Mouse (Mus musculus) kidney, embryonic 14.5 days (tissue): Measurements from ENCODE around the gene Il1rl2. TPM values are rescaled to one million over a fixed set of nuclear protein-coding genes. Genes with fewer than 3 reads are reported as not detected.

Source experiments
- ATAC-seq: fragments of 200-750 bp; cut with Nextera tagmentation; 2 replicates; pipeline ENCODE4 v1.8.0; 2017; ENCODE audit warnings: moderate number of reproducible peaks, mild to moderate bottlenecking, moderate TSS enrichment, moderate library complexity; ENCODE audit not compliant: low FRiP score, low TSS enrichment
- H3K27ac ChIP-seq: fragments of 300-500 bp; sonication (generic); 2 replicates; pipeline ENCODE4 v1.5.1; 2014; ENCODE audit warnings: low read depth, mild to moderate bottlenecking, low read length, moderate library complexity, mixed read lengths
- H3K27me3 ChIP-seq: fragments of 300-500 bp; sonication (generic); 2 replicates; pipeline ENCODE4 v1.6.1; 2014; ENCODE audit warnings: mild to moderate bottlenecking, low read length; ENCODE audit not compliant: control insufficient read depth, insufficient read depth
- H3K36me3 ChIP-seq: fragments of 300-500 bp; sonication (generic); 2 replicates; pipeline ENCODE4 v1.6.1; 2014; ENCODE audit warnings: low read length, mixed read lengths; ENCODE audit not compliant: control insufficient read depth, insufficient read depth
- H3K4me1 ChIP-seq: fragments of 300-500 bp; sonication (generic); 2 replicates; pipeline ENCODE4 v1.6.1; 2014; ENCODE audit warnings: low read length, mixed read lengths; ENCODE audit not compliant: control insufficient read depth, insufficient read depth
- H3K4me2 ChIP-seq: fragments of 300-500 bp; sonication (generic); replicated peaks from 2 replicates; pipeline ENCODE4 v1.6.1; 2014; ENCODE audit warnings: low read depth, mild to moderate bottlenecking, low read length
- H3K4me3 ChIP-seq: fragments of 300-500 bp; sonication (generic); 2 replicates; pipeline ENCODE4 v1.5.1; 2014; ENCODE audit warnings: mild to moderate bottlenecking, low read length
- H3K9ac ChIP-seq: fragments of 300-500 bp; sonication (generic); 2 replicates; pipeline ENCODE4 v1.6.1; 2014; ENCODE audit warnings: low read depth, mild to moderate bottlenecking, low read length, moderate library complexity
- H3K9me3 ChIP-seq: fragments of 300-500 bp; sonication (generic); 2 replicates; pipeline ENCODE4 v1.6.1; 2016; ENCODE audit warnings: low read length; ENCODE audit not compliant: control insufficient read depth
- WGBS: fragments of 180-500 bp; shearing (Covaris S2); extraction: QIAGEN DNeasy Blood & Tissue Kit; methylation state at CpG from one replicate; pipeline ENCODE4 v1.1.7; 2014; 5-methylcytosine and 5-hydroxymethylcytosine counted together
- polyA plus RNA-seq: library from polyadenylated mRNA; unstranded; fragments of >200 nt; fragmentation: Nextera tagmentation; extraction: Ambion mirVana; gene quantifications from 2 replicates; pipeline ENCODE4 v1.2.1, GENCODE M21; 2014

Il1rl2 gene
- polyA plus RNA-seq, 1 experiment from 2014 or later = 5.2 TPM

DNA sequence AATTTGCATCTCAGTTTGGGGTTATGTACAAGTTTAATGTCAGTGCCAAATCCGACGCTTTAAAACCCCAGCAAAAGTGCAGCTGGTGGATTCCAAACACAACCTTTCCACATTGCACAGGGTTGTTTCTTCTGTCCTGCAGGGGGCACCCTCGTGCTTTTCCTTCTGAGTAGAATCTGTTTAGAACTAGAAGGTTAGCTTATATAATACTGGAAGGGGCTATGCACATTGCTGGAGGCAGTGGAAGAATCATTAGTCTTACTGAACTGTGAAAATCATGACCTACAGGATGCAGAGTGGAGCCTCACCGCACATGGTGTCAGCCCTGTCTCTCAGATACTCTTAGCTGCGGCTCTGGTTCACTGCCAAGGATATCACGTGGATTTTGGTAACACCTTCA, 55.7 kb downstream of the Il1rl2 start:
- H3K9me3 ChIP-seq = no peaks in the 10 kb centered on the region
- WGBS = 56% methylated on average over 6 of the region's 6 CpGs
- no peak for ATAC-seq

DNA sequence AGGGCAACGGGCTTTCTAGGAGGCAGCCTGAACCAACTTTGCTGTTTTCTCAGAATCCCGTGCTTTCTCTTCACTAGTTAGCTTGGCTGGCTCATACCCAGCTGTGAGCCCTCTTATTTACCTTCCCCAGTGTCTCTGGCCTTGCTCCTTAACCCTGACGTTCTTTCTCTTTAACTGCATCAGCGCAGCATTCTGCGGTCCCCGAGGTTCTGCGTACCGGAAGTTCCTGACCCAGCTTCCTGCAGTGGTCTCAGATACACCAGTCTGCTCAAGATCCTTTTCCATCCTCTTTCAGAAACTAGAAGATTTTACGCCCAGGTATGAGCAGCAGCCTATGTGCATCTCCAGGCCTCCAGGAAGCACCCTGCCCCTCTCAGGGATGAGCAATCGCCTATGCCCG, 56.6 kb downstream of the Il1rl2 start:
- no peak for ATAC-seq
- Histone ChIP-seq H3K4me1 (no peaks in the 10 kb centered on the region), H3K9me3 (no peaks in the 10 kb centered on the region), H3K4me3 (no peak overlapping the region), H3K4me2 (no peak overlapping the region), H3K27ac (no peak overlapping the region), H3K9ac (no peak overlapping the region), H3K27me3 (no peaks in the 10 kb centered on the region), H3K36me3 (no peaks in the 10 kb centered on the region)
- WGBS = 83% methylated on average over 11 of the region's 11 CpGs

More for the DNA sequence above, 55.7 kb downstream of the Il1rl2 start:
- Histone ChIP-seq H3K36me3 (no peaks in the 10 kb centered on the region), H3K9ac (no peak overlapping the region), H3K4me1 (no peaks in the 10 kb centered on the region), H3K27ac (no peak overlapping the region), H3K4me2 (no peak overlapping the region), H3K27me3 (no peaks in the 10 kb centered on the region), H3K4me3 (no peak overlapping the region)

DNA sequence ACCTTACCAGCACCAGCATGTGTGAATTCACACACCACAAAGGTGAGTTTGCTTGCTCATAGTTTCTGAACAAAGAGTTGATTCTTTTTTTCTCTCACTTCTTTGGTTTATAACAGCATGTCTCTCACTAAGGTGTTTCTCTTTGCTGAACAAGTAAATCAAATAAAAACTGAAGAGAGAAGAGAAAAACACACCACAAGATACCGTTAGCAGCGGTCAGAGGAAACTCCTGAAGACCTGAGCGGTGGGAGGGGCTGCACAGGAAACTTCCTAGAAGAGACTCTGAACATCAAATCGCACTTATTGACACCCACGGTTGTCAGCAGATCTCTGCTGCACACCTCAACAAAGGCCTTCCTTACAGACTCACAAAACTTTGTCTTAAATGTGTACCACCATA, 58.4 kb downstream of the Il1rl2 start:
- 82% methylated on average over 5 of the region's 5 CpGs for WGBS
- Histone ChIP-seq H3K9ac (no peak overlapping the region), H3K4me3 (no peak overlapping the region), H3K9me3 (no peaks in the 10 kb centered on the region), H3K4me1 (no peaks in the 10 kb centered on the region), H3K27ac (no peak overlapping the region), H3K27me3 (no peaks in the 10 kb centered on the region), H3K36me3 (no peaks in the 10 kb centered on the region), H3K4me2 (no peak overlapping the region)
- no peak for ATAC-seq

DNA sequence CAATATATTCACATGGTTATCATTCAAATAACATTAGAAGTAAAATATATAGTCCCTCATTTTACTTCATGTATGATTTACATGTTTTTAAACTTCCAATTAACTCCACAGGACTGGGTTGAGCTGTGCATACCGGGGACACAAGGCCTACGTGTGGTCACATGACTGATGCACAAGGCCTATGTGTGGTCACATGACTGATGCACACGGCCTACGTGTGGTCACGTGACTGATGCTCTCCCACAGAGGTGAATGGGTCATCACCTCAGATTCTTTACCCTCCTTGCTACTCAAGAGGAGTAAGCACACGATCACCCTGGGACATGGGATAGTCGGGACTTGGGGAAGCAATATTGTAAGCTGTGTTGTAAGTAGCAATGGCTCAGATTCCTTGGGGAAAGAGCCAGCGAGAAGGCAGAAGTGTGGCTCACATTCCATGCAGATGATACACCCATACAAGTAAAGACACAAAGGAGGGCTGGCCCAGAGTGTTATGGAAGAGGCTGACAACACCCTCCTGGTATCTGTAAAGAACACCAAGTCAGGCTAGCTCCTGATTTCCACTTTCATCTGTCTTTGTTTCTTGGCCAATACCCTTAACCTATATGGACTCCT, 60.6 kb downstream of the Il1rl2 start:
- ATAC-seq = no peak
- no peak overlapping the region for H3K4me2 ChIP-seq

DNA sequence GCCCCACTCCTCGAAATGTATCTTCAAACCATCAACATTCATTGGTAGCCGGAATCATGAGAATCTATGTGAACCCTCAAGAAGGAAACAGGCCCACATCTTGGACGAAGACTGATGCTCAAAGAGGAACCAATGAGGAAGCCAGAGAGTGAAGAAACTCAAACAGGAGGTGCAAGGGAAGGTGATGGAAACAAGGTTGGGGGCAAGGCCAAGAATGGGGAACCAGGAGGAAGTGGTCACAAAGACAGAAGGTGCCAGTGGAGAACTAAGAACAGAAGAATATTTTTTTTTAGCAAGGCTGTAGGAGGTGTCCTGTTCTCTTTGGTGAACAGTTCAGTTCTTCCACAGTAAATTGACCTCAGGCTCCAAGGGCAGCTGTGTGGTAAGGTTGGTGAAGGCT, 67.0 kb downstream of the Il1rl2 start:
- H3K36me3 ChIP-seq = no peaks in the 10 kb centered on the region
- H3K27me3 ChIP-seq = no peaks in the 10 kb centered on the region
- no peak for ATAC-seq
- H3K4me1 ChIP-seq = no peaks in the 10 kb centered on the region
- 90% methylated on average over 3 of the region's 3 CpGs for WGBS
- H3K4me2 ChIP-seq = no peak overlapping the region
- H3K9ac ChIP-seq = no peak overlapping the region
- H3K9me3 ChIP-seq = no peaks in the 10 kb centered on the region
- H3K27ac ChIP-seq = no peak overlapping the region
- H3K4me3 ChIP-seq = no peak overlapping the region

More for the DNA sequence above, 60.6 kb downstream of the Il1rl2 start:
- Histone ChIP-seq H3K36me3 (no peaks in the 10 kb centered on the region), H3K9ac (no peak overlapping the region), H3K4me1 (no peaks in the 10 kb centered on the region), H3K4me3 (no peak overlapping the region), H3K27ac (no peak overlapping the region), H3K9me3 (no peaks in the 10 kb centered on the region), H3K27me3 (no peaks in the 10 kb centered on the region)
- 91% methylated on average over 8 of the region's 8 CpGs for WGBS

DNA sequence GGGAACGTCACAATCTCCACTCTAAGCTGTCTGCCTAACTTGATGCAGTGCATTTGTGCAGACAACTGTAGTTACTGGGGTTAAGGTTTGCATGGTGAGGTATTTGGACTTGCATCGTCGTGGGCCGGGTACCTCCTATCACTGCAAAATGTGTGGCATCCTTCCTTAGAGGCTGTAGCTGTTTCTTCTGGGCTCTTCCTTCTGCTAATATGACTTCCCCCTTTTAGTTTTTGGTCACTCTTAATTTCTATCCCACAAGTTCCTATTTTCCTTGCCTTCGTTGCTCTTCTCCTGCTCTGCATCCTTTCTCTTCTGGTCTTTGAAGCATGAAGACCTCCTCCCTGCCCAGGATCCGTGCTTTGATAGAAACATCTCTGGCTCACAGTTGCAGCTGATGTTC, 68.1 kb downstream of the Il1rl2 start:
- Histone ChIP-seq H3K27me3 (no peaks in the 10 kb centered on the region), H3K4me1 (no peaks in the 10 kb centered on the region), H3K9ac (no peak overlapping the region), H3K9me3 (no peaks in the 10 kb centered on the region), H3K36me3 (no peaks in the 10 kb centered on the region), H3K4me2 (no peak overlapping the region), H3K4me3 (no peak overlapping the region), H3K27ac (no peak overlapping the region)
- no peak for ATAC-seq
- WGBS = 84% methylated on average over 6 of the region's 6 CpGs

DNA sequence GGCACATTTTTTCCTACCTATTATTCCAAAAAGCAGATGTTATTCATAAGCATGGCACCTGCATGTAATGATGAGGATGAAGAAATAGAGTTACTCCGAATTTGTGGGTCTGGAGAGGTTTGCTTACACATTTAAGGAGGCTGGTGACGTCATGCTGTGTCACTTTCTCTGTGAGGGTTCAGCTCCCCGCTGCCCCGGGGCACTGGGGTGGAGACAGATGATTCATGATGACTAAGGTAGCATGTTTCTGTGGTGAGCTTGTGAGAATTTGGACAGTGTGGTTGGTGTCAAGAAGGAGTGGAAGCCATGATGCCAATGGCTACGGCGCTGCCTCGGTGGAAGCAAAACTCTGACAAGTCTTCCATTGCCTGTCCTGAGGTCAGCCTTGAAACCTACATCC, 68.8 kb downstream of the Il1rl2 start:
- H3K9me3 ChIP-seq = no peaks in the 10 kb centered on the region
- no peaks in the 10 kb centered on the region for H3K27me3 ChIP-seq
- H3K4me1 ChIP-seq = no peaks in the 10 kb centered on the region
- ATAC-seq = no peak
- 86% methylated on average over 7 of the region's 7 CpGs for WGBS
- H3K9ac ChIP-seq = no peak overlapping the region
- no peak overlapping the region for H3K4me3 ChIP-seq
- H3K36me3 ChIP-seq = no peaks in the 10 kb centered on the region
- H3K27ac ChIP-seq = no peak overlapping the region
- H3K4me2 ChIP-seq = no peak overlapping the region

DNA sequence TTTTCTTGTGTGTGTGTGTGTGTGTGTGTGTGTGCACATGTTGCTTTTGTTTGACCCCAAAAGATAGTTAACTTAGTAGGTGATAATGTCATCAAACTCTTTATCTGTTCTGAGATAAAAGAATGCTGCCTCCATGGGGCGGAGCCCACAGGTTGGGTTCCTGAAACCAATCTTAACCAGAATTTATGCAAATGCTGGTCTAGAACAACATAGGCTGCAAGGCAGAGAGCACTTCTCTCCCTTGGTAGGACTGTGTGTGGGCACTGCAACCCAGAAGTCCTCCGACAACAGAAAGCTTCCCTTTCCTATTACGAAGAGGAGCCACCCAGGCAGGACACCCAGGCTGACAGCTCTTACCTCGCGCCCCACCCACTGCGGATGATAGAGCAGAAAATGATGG, 75.2 kb downstream of the Il1rl2 start:
- 92% methylated on average over 6 of the region's 6 CpGs for WGBS

DNA sequence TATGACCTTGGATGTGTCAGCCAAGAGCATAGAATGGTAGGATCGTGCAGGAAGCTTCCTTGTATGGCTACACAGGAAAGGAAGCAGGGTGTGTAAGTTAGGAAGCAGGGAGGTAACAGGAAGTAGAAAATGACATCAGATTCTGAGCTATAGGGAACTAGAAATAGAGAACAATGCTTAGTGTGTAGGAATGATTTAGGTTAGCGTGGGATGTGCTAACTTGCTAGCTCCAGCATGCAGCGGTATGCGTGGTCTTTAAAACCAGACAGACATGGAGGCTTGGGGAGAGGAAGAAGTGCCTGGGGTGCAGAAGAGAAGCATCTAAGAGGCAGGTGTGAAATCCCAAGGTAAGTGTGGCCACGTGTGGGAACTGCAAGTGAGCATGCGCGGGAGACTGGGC, 80.3 kb downstream of the Il1rl2 start:
- 73% methylated on average over 7 of the region's 7 CpGs for WGBS
- H3K27me3 ChIP-seq = no peaks in the 10 kb centered on the region
- no peak overlapping the region for H3K27ac ChIP-seq
- H3K9ac ChIP-seq = no peak overlapping the region
- no peak overlapping the region for H3K4me2 ChIP-seq
- H3K4me1 ChIP-seq = no peaks in the 10 kb centered on the region
- H3K9me3 ChIP-seq = no peaks in the 10 kb centered on the region
- no peak for ATAC-seq
- no peak overlapping the region for H3K4me3 ChIP-seq
- no peaks in the 10 kb centered on the region for H3K36me3 ChIP-seq

More for the DNA sequence above, 75.2 kb downstream of the Il1rl2 start:
- H3K27me3 ChIP-seq = no peaks in the 10 kb centered on the region
- no peaks in the 10 kb centered on the region for H3K9me3 ChIP-seq
- no peak for ATAC-seq
- no peak overlapping the region for H3K4me2 ChIP-seq
- H3K4me1 ChIP-seq = no peaks in the 10 kb centered on the region
- H3K9ac ChIP-seq = no peak overlapping the region
- H3K27ac ChIP-seq = no peak overlapping the region
- no peak overlapping the region for H3K4me3 ChIP-seq
- no peaks in the 10 kb centered on the region for H3K36me3 ChIP-seq
